Mouse (Mus musculus): Measurements from ENCODE around the gene Stard9.

GRCm38 (mm10) chr2:120670253-120670652 lies 41.3 kb downstream of the Stard9 start:
- TF ChIP-seq POLR2A (IDR thresholded peaks at IDR 0.05; ENCODE audit: low read depth, low read length) (no peak), CTCF (IDR thresholded peaks at IDR 0.05; ENCODE audit: extremely low read depth, insufficient read length, insufficient replicate concordance, low read depth, low read length) (no peak)

Data from small intestine, adult 2 months (tissue).